Mouse (Mus musculus): ENCODE measurements around the gene Zfyve26. TPM values are rescaled to one million over a fixed set of nuclear protein-coding genes. Genes with fewer than 3 reads are reported as not detected.
A peak's percentile ranks its signal among the peaks of the same experiment; 100 is the strongest.
"Not testable (repeated sequence)": the region's sequence is repeated elsewhere in the genome, so short reads cannot be mapped to it uniquely, and the experiment has no call there.

Gene Zfyve26
- polyA plus RNA-seq, 1 experiment: 2.8 TPM

DNA sequence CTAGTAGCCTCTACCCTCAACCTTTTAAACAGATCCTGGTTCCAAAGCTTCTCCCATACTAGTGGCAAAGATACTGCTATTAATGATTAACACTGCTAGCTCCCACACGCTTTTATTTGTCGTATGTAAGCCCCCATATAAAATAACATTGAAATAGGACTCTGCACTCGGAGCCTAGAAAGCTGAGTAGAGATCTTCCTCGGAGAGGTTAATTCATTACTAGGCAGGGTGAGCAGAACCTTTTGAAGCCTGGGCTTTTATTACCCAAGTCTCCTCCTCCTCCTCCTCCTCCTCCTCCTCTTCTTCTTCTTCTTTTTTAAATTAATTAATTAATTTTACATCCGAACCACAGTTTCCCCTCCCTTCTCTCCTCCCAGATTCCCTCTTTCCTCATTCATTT, 78.6 kb downstream of the Zfyve26 start:
- no peaks in the 10 kb centered on the region for H3K4me1 ChIP-seq
- TF ChIP-seq GATA1 (IDR thresholded peaks at IDR 0.05; ENCODE audit: borderline replicate concordance, low read length): no peak
- TF ChIP-seq FLI1 (IDR thresholded peaks at IDR 0.05; ENCODE audit: low read length): no peak
- H3K27me3 ChIP-seq (replicated peaks): peaks cover 15% of the 10 kb centered on the region
- no peaks in the 10 kb centered on the region for H3K9me3 ChIP-seq
- no peak overlapping the region for H3K4me3 ChIP-seq (replicated peaks)
- H3K36me3 ChIP-seq (replicated peaks; ENCODE audit: low read length): no peaks in the 10 kb centered on the region

DNA sequence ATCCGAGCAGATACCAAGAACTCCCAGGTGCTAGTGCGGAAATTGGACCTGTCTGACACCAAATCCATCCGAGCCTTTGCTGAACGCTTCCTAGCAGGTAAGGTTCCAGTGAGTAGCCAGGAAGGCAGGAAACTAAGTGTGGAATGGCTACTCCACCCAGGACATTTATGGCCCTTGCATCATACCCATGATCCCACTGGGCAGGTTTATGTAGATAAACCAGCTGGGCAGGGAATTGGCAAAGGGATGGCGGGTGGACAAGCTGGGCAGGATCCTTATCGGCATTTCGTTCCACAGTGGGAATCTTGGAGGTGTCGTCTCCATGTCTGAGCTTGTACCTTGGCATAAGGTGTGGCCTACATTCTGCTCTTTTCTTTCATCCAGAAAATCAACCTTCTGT, 84.7 kb downstream of the Zfyve26 start:
- H3K9me3 ChIP-seq: no peaks in the 10 kb centered on the region
- peaks cover 10% of the 10 kb centered on the region for H3K4me1 ChIP-seq
- TF ChIP-seq GATA1 (IDR thresholded peaks at IDR 0.05; ENCODE audit: borderline replicate concordance, low read length) (no peak), FLI1 (IDR thresholded peaks at IDR 0.05; ENCODE audit: low read length) (no peak)
- no peaks in the 10 kb centered on the region for H3K36me3 ChIP-seq (replicated peaks; ENCODE audit: low read length)
- peaks cover 9% of the 10 kb centered on the region for H3K27me3 ChIP-seq (replicated peaks)
- no peak overlapping the region for H3K4me3 ChIP-seq (replicated peaks)

DNA sequence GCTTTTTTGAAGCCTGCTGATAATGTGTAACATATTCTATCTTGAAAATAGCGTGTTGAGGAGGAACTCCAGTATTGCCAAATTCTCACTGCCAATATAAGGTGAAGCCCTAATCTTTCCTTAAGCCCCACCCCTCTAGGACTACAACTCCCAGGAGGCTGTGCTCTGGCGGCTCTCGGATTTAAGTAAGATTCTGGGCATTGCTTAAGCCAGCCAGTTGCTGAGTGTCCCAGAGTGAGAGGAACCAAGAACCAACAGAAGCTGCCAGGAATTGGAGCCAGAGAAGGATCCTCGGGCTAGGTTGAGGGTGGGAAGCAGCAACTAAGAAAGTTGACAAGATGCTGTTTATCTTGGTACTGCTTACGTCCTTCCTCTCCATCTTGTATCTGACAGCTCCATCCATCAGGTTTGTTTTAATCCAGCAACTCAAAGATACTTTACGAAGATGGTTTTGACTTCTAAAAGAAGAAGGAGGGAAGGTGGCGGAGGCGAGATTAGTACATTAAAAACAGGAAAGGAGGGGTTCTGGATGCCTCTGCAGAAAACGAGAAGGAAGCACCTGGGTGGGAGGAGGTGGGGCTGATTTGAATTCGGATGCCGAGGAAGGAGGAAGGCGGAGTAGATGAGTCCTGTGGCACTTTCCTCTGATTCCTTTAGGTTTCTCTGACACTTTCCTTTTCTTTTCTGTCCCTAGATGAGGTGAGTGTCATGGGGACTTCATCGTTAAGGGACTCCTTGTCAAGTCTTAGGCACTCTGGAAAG, 87.2 kb downstream of the Zfyve26 start, which contains the start of gene Rdh12:
TSS of gene Rdh12 (plus strand) at position 212 of the 762 bp plus-strand sequence.
- H3K4me3 ChIP-seq (replicated peaks): peak within 1 kb of the TSS; percentile 87
- TF ChIP-seq FLI1 (IDR thresholded peaks at IDR 0.05; ENCODE audit: low read length) (no peak), GATA1 (IDR thresholded peaks at IDR 0.05; ENCODE audit: borderline replicate concordance, low read length) (no peak)
- no peaks in the 10 kb centered on the region for H3K36me3 ChIP-seq (replicated peaks; ENCODE audit: low read length)
- H3K4me1 ChIP-seq: peaks cover 10% of the 10 kb centered on the region
- peaks cover 5% of the 10 kb centered on the region for H3K27me3 ChIP-seq (replicated peaks)
- no peaks in the 10 kb centered on the region for H3K9me3 ChIP-seq

DNA sequence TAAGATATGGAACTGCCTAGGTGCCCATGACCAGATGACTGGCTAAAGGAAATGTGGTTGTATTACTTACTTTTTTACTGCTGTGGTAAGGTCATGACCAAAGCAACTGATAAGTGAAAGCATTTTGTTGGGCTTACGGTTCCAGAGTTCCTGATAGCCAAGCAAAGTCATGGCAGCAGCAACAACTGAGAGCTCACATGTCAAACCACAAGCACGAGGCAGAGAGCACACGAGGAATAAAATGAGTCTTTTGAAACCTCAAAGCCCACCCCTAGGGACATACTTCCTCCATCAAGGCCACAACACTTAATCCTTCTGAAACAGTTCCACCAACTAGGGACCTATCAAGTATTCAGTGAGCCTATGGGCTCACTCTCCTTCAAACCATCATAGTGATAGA, 94.2 kb downstream of the Zfyve26 start:
- Histone ChIP-seq H3K4me1 (peaks cover 16% of the 10 kb centered on the region), H3K4me3 (replicated peaks) (no peak overlapping the region), H3K9me3 (0 out of 2 replicates have a peak, but pooled peaks cover 6% of the 10 kb centered on the region), H3K36me3 (replicated peaks; ENCODE audit: low read length) (no peaks in the 10 kb centered on the region), H3K27me3 (replicated peaks) (peaks cover 2% of the 10 kb centered on the region)
- TF ChIP-seq GATA1 (IDR thresholded peaks at IDR 0.05; ENCODE audit: borderline replicate concordance, low read length) (no peak), FLI1 (IDR thresholded peaks at IDR 0.05; ENCODE audit: low read length) (no peak)

DNA sequence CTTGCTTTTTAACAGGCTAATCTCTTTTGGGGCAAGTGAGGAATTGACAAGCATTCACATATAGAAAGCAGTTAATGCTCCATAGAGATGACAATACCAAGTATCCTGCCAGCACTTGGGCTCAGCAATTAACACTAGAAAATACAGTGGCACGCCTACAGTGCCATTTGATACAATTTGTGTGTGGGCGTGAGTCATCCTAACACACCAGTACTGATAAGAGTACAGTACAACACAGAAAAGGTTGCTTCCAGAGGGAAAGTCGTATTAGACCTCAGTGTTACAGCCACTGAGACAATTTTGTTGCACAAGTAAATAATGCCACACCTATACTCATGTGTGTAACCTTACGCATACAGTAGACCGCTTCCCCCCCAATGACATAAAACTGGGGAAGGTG, 99.0 kb downstream of the Zfyve26 start:
- H3K27me3 ChIP-seq (replicated peaks): no peaks in the 10 kb centered on the region
- no peaks in the 10 kb centered on the region for H3K36me3 ChIP-seq (replicated peaks; ENCODE audit: low read length)
- TF ChIP-seq FLI1 (IDR thresholded peaks at IDR 0.05; ENCODE audit: low read length) (no peak), GATA1 (IDR thresholded peaks at IDR 0.05; ENCODE audit: borderline replicate concordance, low read length) (no peak)
- H3K4me1 ChIP-seq: peaks cover 19% of the 10 kb centered on the region
- H3K9me3 ChIP-seq: 0 out of 2 replicates have a peak, but pooled peaks cover 4% of the 10 kb centered on the region
- no peak overlapping the region for H3K4me3 ChIP-seq (replicated peaks)

DNA sequence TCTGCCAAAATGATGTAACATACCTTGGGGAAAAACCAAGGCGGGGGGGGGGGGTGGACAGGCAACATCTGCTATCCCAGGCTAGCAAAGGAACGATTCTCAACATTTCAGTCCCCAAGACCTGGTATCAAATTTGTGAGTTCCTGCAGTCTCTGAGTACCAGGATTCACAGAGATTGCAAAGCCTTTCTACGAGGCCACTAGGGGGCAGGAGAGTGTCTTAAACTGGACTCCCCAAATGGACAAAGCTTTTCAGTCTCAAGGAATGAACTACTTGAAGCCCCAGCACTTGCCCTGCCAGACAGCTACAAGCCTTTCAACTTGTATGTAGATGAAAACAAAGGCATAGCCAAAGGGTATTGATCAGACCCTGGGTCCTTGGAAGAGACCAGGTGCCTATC, 102.7 kb downstream of the Zfyve26 start:
- Histone ChIP-seq H3K36me3 (replicated peaks; ENCODE audit: low read length) (peaks cover 17% of the 10 kb centered on the region), H3K9me3 (no peaks in the 10 kb centered on the region), H3K4me1 (peaks cover 44% of the 10 kb centered on the region), H3K4me3 (replicated peaks) (no peak overlapping the region), H3K27me3 (replicated peaks) (no peaks in the 10 kb centered on the region)
- TF ChIP-seq FLI1 (IDR thresholded peaks at IDR 0.05; ENCODE audit: low read length) (no peak), GATA1 (IDR thresholded peaks at IDR 0.05; ENCODE audit: borderline replicate concordance, low read length) (no peak)

DNA sequence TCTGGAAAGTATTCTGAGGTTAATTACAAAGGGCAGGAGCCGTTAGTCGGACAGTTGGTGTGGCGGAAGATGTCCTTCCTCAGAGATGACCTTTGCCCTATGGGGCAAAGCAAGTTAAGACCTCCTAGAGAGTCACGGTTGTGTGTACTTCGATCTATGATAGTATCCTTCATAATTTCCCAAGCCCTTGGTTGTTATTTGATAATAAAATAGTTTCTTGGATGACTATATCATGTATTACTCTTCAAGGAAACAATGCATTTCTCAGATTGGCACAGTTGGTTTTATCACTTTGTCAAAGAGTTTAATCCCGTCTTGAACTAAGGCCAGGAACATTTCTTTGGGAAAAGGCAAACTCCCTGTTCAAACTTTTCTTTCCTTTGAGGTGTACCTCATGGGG, 103.9 kb downstream of the Zfyve26 start, which contains the start of gene Rdh11:
TSS of gene Rdh11 (minus strand) at position 101 of the 400 bp plus-strand sequence.
- peak within 1 kb of the TSS; percentile 94 for H3K4me3 ChIP-seq (replicated peaks)
- H3K9me3 ChIP-seq: no peaks in the 10 kb centered on the region
- no peaks in the 10 kb centered on the region for H3K27me3 ChIP-seq (replicated peaks)
- TF ChIP-seq GATA1 (IDR thresholded peaks at IDR 0.05; ENCODE audit: borderline replicate concordance, low read length) (no peak), FLI1 (IDR thresholded peaks at IDR 0.05; ENCODE audit: low read length) (no peak)
- H3K4me1 ChIP-seq: peaks cover 48% of the 10 kb centered on the region
- H3K36me3 ChIP-seq (replicated peaks; ENCODE audit: low read length): peaks cover 29% of the 10 kb centered on the region

DNA sequence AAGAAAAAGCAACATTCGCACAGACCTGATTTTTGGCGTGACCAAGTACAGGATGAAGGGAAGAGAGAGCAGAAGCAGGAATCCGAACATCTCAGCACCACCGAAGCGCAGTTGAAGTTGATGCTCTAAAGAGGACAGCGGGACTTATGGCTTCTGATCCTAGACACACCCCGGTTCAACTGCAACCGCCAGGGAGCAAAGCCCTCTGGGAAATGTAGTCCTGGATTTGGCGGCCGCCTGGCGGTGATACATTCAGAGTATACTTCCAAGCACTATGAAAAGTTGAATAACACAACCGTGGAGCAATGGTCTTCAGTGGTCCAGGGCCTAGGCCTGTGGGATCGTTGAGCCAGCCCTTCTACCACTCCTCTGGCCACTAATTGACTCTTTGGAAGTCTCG, 104.4 kb downstream of the Zfyve26 start:
- Histone ChIP-seq H3K4me3 (replicated peaks) (peak overlapping the region; percentile 94), H3K36me3 (replicated peaks; ENCODE audit: low read length) (peaks cover 34% of the 10 kb centered on the region), H3K27me3 (replicated peaks) (no peaks in the 10 kb centered on the region), H3K9me3 (no peaks in the 10 kb centered on the region), H3K4me1 (peaks cover 45% of the 10 kb centered on the region)
- no peak for TF ChIP-seq FLI1 (IDR thresholded peaks at IDR 0.05; ENCODE audit: low read length)
- TF ChIP-seq GATA1 (IDR thresholded peaks at IDR 0.05; ENCODE audit: borderline replicate concordance, low read length): no peak

DNA sequence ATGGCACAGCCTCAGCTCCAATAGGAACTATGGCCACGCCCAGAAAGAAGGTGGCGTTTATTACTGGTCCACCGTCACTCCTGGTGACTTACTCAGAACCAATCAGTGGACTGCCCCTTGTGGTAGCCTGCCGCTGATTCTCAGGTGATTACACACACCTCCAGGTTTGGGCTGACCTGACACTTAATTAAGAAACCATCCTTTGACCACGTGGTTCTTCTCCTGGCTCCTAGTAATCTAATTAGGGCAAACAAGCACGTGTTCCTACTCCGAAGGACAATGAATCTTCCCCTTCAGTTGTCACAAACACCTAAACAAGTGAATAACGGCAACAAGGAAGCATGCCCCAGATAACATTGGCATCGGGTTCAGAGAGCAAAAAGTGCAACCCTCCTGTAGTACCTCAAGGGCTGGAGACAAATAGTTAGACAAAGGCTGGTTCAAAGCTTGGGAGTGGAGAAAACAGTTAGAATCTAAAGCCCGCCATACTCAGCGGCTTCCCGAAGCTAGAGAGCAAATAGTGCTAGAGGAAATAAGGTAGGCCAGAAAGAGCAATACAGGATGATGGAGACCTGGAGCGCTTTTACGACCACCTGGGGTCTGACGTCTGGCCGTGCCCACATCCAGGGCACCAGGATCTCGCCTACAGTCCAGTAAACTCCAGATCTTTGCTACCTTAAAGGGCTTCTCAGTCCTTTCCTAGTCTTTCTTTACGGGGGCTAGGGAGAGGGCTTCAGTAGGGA, 105.0 kb downstream of the Zfyve26 start:
- Histone ChIP-seq H3K36me3 (replicated peaks; ENCODE audit: low read length) (peaks cover 40% of the 10 kb centered on the region), H3K27me3 (replicated peaks) (no peaks in the 10 kb centered on the region), H3K4me3 (replicated peaks) (peak overlapping the region; percentile 94), H3K9me3 (no peaks in the 10 kb centered on the region), H3K4me1 (peaks cover 45% of the 10 kb centered on the region)
- TF ChIP-seq GATA1 (IDR thresholded peaks at IDR 0.05; ENCODE audit: borderline replicate concordance, low read length) (no peak), FLI1 (IDR thresholded peaks at IDR 0.05; ENCODE audit: low read length) (no peak)

DNA sequence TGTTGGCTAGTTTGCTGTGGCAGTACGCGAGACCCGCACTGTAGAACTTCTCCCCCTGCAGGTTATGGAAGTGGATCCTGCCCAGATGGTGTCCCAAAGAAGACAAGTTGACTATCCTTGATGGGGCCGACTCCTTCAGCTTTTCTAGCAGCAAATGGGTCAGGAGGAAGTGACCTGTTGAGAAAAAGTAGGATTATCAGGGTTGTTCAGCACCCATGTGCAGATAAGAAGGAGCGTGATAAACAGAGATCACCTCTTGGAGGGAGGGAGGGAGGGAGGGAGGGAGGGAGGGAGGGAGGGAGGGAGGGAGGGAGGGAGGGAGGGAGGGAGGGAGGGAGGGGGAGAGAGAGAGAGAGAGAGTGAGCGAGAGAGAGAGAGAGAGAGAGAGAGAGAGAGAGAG, 110.9 kb downstream of the Zfyve26 start:
- not testable (repeated sequence) for H3K27me3 ChIP-seq (replicated peaks); H3K9me3 ChIP-seq; H3K4me3 ChIP-seq (replicated peaks)
- peaks cover 97% of the 10 kb centered on the region for H3K36me3 ChIP-seq (replicated peaks; ENCODE audit: low read length)
- peaks cover 24% of the 10 kb centered on the region for H3K4me1 ChIP-seq

Other genes with a start within 250 kb of the Zfyve26 start
- gene Pigh, start 206.7 kb downstream of the Zfyve26 start, polyA plus RNA-seq (2012; ENCODE audit: insufficient read depth, low replicate concordance): 1.2 TPM in 1 of 2 replicates, not detected in the other
- gene Arg2, start 165.5 kb downstream of the Zfyve26 start, polyA plus RNA-seq (2012; ENCODE audit: insufficient read depth, low replicate concordance): 0.43 TPM in 1 of 2 replicates, not detected in the other
- gene Vti1b, start 123.6 kb downstream of the Zfyve26 start, polyA plus RNA-seq (2012; ENCODE audit: insufficient read depth, low replicate concordance): 75.9 and 102 TPM in 2 replicates
- gene Rdh11, start 104.0 kb downstream of the Zfyve26 start, polyA plus RNA-seq (2012; ENCODE audit: insufficient read depth, low replicate concordance): 1.2 and 2.0 TPM in 2 replicates
- 0.13 TPM in 1 of 2 replicates, not detected in the other for gene Rdh12, start 87.4 kb downstream of the Zfyve26 start, polyA plus RNA-seq (2012; ENCODE audit: insufficient read depth, low replicate concordance)
- 0.30 TPM in 1 of 2 replicates, not detected in the other for gene Rad51b, start 978 bp upstream of the Zfyve26 start, polyA plus RNA-seq (2012; ENCODE audit: insufficient read depth, low replicate concordance)